Mouse (Mus musculus) liver, embryonic 14.5 days (tissue): ENCODE results near the gene Nnmt.

Source experiments
- CTCF ChIP-seq: IDR thresholded peaks from 2 replicates; pipeline ENCODE4 v1.5.1; 2016; ENCODE audit warnings: antibody characterized with exemption, low read depth, control low read depth
- EP300 ChIP-seq: IDR thresholded peaks from 2 replicates; pipeline ENCODE4 v1.6.1; 2016; ENCODE audit warnings: antibody characterized with exemption, low read depth

DNA sequence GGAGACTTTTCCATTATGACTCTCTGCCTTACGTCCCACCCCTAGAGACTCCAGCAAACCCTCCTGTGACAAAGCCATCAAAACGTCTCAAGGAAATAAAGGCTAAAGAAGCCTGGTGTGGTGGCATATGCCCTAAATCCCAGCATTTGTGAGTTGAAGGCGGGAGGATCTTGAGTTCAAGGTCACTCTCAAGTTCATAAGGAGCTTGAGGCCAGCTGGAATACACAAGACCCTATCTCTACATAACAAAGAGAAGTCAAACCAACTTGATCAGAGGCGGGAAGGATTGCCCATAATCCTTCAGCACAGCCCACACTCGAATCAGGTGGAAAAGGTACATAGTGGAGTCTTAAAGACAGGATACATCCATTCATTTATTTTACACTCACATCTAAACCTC is 7.5 kb downstream of the Nnmt start:
- TF ChIP-seq CTCF, result no peak
- TF ChIP-seq EP300, result no peak
